Mouse (Mus musculus) telencephalon, adult 2 months (tissue): ENCODE results near the gene Gm10295.
A peak's percentile ranks its signal among the peaks of the same experiment; 100 is the strongest.

Source experiments
- DNase-seq: peaks from one replicate; pipeline ENCODE4 v3.0.0-alpha.2; 2011; ENCODE audit warnings: low read depth, low spot score

Gene Gm10295

GRCm38 (mm10) chr7:71351364-71351763 is at the start of gene Gm10295:
Gm10295 (minus strand) TSS chr7:71351485.
- no peak for DNase-seq

GRCm38 (mm10) chr7:71401032-71401431 is 49.7 kb upstream of the Gm10295 start:
- DNase-seq = no peak

GRCm38 (mm10) chr7:71399891-71400632 is 48.8 kb upstream of the Gm10295 start:
- no peak for DNase-seq

DNA sequence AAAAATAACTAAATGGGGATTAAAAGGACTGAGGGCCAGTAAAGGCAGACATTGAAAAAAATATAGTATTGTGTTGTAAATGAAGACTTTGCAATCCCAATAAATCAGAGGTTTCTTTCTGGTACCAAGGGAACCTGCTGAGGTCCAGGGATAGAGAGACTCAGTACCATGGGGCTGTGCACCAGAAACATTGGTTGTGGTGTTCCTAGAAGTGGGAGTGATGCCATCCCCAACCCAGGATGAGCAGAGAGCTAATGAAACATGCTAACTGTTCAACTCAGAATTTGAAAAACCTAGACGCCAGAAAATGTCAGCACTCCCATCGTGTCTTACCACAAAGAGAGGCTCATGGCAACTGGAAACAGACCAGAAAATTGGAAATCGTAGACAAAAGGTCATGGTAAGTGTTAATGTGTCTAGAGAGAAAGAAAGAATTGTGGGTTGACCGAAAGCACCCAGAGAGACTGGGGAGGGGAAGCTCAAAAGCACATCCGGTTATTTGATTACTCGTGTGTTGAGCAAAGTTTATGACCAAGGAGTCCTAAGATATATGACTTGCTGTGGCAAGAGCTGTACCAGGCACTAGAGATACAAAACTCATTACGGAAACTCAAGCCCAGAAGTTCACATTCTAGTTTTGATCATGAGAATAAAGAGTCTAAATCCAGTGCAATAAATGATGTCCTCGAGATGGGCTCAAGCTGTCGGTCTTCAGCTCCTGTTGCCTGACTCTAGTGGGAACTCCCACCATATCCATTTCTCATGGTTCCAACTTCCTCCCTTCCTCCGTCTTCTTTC is 47.9 kb upstream of the Gm10295 start:
- no peak for DNase-seq

GRCm38 (mm10) chr7:71398389-71398788 is 47.1 kb upstream of the Gm10295 start:
- DNase-seq = no peak

- DNase-seq = no peak
Measured at GRCm38 (mm10) chr7:71392795-71393341, 41.6 kb upstream of the Gm10295 start.

GRCm38 (mm10) chr7:71391333-71391732 is 40.0 kb upstream of the Gm10295 start:
- no peak for DNase-seq

DNA sequence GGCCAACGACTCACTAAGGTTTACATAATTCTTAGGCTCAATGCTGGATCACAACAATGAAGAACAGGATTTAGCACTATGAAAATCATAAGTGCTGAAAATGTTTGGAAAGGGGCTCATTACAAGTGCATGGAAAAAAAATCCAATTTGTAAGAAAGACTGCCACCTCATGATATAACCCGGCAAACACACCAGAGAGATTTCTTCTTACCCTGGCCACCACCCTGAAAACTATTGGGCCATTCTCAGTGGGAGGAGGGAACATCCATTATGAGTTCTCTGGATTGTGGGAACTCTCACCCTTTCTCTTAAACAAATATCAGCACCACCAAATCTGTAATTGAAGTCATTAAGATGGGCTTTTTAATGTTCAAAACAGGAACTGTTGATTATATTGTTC is 39.0 kb upstream of the Gm10295 start:
- DNase-seq = no peak

DNA sequence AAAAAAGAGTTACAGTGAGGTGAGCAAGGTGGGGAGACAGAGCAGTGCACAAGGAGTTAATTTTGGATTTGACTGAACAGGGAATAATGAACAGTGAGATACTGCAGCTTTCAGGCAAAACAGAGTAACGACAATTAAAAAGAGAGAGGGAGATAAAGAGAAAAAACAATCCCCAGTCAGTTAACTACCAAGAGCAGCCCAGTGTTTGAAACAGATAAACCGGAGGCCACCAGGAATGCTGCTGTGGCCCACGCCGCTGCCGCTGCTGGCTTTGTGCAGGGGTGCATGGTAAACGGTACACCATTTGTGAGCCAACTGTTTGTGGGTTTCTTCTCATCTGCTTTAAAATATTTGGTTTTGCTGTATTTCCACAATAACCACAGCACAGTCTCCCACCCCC is 34.8 kb upstream of the Gm10295 start:
- no peak for DNase-seq

DNA sequence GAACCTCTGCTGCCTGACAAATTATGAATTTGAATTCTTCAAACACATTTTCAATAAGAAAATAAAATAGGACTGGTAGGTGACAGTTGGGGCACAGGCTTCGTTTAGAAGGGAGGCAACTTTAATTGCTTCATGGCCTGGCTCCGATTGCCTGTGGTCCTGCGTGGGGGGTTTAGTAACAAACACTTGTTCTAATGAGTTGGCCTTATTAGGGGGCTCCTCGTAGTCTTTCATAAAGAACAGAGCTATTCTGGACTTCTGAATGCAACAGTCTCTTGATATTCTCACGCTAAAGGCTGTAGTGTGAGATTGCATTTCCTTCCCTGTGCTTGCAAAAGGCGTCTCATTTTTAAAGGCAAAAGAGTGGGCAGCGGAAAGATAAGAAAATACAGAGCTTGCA is 33.6 kb upstream of the Gm10295 start:
- DNase-seq = no peak

- peak; percentile 18 for DNase-seq
Measured at GRCm38 (mm10) chr7:71383341-71384130, 32.3 kb upstream of the Gm10295 start.

- no peak for DNase-seq
Measured at GRCm38 (mm10) chr7:71379826-71380825, 28.8 kb upstream of the Gm10295 start.

GRCm38 (mm10) chr7:71378812-71379760 is 27.8 kb upstream of the Gm10295 start:
- no peak for DNase-seq

DNA sequence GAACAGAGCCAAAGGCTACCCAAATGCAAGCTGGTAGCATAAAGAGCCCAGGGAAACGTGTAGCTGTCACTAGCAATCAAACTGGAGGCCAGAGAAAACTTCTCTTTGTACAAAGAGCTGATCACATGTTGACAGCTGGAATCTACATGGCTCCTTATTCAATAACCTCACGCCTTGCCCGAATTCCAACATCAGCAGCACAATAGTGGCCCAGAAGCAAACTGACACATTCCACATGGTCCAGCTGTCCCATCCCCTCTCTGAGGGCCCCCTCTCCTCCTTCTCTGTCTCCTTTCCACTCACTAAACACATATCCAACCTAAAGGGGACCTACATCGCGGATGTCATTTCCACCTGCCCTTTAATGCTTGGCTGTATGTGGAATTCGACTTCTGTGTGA is 26.7 kb upstream of the Gm10295 start:
- no peak for DNase-seq

DNA sequence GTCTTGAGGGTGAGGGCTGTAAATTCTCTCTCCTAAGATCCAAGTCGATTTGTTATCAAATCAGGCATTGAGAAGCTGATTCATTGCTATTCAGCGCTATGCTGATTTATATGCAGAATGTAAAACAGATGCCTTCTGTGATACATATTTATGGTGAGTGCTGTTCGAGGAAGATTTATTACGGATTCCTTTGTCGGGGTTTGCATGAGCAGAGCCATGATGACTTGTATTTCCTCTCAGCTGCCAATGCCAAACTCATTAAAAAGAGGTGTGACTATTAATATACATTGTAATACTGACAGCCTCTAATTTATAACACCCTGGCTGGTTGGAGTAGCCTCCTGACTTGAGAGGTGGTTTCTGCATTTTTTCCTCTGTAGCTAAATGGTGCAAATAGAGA is 22.8 kb upstream of the Gm10295 start:
- DNase-seq = no peak

DNA sequence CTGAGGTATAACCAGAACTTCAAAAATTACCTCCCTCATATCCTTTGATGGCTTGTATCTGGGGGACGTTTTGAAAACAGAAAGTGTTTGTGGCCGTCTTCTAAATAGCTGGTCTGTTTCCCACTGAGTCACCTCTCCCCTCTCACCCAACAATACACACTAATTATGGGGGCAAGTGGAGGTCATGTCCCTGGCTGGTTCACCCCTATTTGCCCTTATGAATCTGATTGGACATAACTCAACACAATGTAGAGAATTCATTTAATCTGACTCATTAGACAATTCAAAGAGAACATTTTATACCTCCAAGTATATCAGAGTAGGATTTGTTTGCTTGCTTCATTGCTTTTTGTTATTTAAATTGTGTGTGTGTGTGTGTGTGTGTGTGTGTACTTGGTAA is 20.6 kb upstream of the Gm10295 start:
- DNase-seq = no peak

DNA sequence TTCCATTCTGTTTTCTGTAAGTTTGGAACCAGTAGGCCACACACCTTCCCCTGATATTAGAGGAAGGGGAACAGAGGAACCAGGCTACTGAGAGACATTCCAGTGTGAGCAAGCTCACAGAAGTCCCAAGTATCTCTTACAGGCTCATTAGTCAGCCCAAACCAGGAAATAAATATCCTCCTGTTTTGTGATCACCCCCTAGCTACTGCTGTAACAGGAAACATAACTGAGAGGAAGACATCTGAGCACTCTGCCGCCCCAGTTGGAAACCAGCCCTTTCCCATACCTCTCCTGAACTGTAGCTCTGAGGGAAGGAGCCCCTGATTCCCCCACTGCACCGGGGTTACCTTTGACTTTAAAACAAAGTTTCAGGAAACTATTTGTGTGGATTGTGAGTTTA is 19.5 kb upstream of the Gm10295 start:
- no peak for DNase-seq

DNA sequence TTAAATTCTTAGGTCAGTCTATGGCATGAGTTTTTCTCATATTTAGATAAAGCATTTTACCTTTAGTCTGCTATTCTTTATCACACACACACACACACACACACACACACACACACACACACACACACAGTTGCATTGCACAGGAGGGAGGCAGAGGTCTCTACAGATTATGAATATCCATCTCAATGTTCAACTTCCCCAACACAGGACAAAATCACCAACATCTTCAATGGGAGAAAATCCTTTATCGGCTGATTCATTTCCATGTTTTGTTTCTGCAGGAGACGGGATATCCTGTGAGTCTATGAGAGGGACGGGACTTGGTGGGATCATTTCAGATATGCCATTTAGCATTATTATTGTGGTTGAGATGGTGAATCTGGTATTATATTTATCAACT is 18.8 kb upstream of the Gm10295 start:
- no peak for DNase-seq

- no peak for DNase-seq
Measured at GRCm38 (mm10) chr7:71368543-71369181, 17.4 kb upstream of the Gm10295 start.
